8 mouse cellular contexts compared by ENCODE assay signal in genomic region chr6:120822937-120823614, GRCm38 (mm10). TPM values are rescaled to one million over a fixed set of nuclear protein-coding genes. Genes with fewer than 3 reads are reported as not detected.
DNase-seq lines count a peak whose midpoint lies in the region; ATAC-seq and TF ChIP-seq lines count a peak whose summit lies in the region.

No protein-coding gene starts in this region.

- no peak for TF ChIP-seq POLR2A in limb, embryonic 14.5 days (IDR thresholded peaks at IDR 0.05; ENCODE audit: borderline replicate concordance, extremely low read depth, insufficient read depth, insufficient read length)

- H3K36me3 ChIP-seq in heart, embryonic 16.5 days (ENCODE audit: control insufficient read depth, insufficient read depth), result peaks cover 6% of the 10 kb centered on the region
- H3K36me3 ChIP-seq in limb, embryonic 14.5 days (ENCODE audit: control insufficient read depth, insufficient read depth, low read length), result peaks cover 10% of the 10 kb centered on the region
- H3K36me3 ChIP-seq in neural tube, embryonic 14.5 days (ENCODE audit: control insufficient read depth, insufficient read depth, low read length), result peaks cover 5% of the 10 kb centered on the region; the same call in 1 of the 2 replicates

- H3K9me3 ChIP-seq in heart, embryonic 16.5 days (replicated peaks; ENCODE audit: control insufficient read depth, low read length), result no peaks in the 10 kb centered on the region
- H3K9me3 ChIP-seq in limb, embryonic 14.5 days (ENCODE audit: control insufficient read depth, low read length), result no peaks in the 10 kb centered on the region
- H3K9me3 ChIP-seq in neural tube, embryonic 14.5 days (ENCODE audit: control insufficient read depth, low read length), result no peaks in the 10 kb centered on the region

- no peak for ATAC-seq in heart, embryonic 16.5 days (replicated peaks; ENCODE audit: extremely low read depth, insufficient read depth, low FRiP score)
- no peak; the same call in 1 of the 2 replicates for ATAC-seq in limb, embryonic 14.5 days (ENCODE audit: low FRiP score, low read depth)
- peak; percentile 59 for ATAC-seq in neural tube, embryonic 14.5 days (ENCODE audit: low read depth)

- no peak for DNase-seq in left cerebral cortex, adult 2 months (ENCODE audit: extremely low spot score in 1 of 2, low spot score in 2 of 2)
- DNase-seq in left cerebral cortex, postnatal 14 days (ENCODE audit: low spot score in 2 of 2), result no peak
- DNase-seq in limb, embryonic 14.5 days (ENCODE audit: low spot score), result no peak
- DNase-seq in layer of hippocampus, adult 9-10 months (ENCODE audit: low spot score), result no peak
- DNase-seq in adrenal gland, postnatal 10 days, result no peak

- peak overlapping the region; percentile 76 for H3K27ac ChIP-seq in left cerebral cortex, adult 2 months
- peak overlapping the region; percentile 69 for H3K27ac ChIP-seq in brown adipose tissue, adult 24 weeks (replicated peaks; ENCODE audit: low read depth, low read length)
- H3K27ac ChIP-seq in heart, embryonic 16.5 days (ENCODE audit: low read length), result peak overlapping the region; percentile 87
- 0 out of 2 replicates have a peak overlapping the region, but pooled peaks have one; percentile 78 for H3K27ac ChIP-seq in limb, embryonic 14.5 days (replicated peaks; ENCODE audit: low read depth, low read length)
- H3K27ac ChIP-seq in neural tube, embryonic 14.5 days (ENCODE audit: low read depth, low read length), result 0 out of 2 replicates have a peak overlapping the region, but pooled peaks have one; percentile 2

- H3K9ac ChIP-seq in heart, embryonic 16.5 days (ENCODE audit: low read length), result no peak overlapping the region
- no peak overlapping the region for H3K9ac ChIP-seq in limb, embryonic 14.5 days (ENCODE audit: low read depth, low read length, severe bottlenecking)
- H3K9ac ChIP-seq in neural tube, embryonic 14.5 days (replicated peaks; ENCODE audit: low read depth, low read length), result no peak overlapping the region

- peaks cover 11% of the 10 kb centered on the region for H3K4me1 ChIP-seq in brown adipose tissue, adult 24 weeks (ENCODE audit: control insufficient read depth, insufficient read depth, insufficient read length, low read length)
- peaks cover 16% of the 10 kb centered on the region for H3K4me1 ChIP-seq in heart, embryonic 16.5 days (ENCODE audit: control insufficient read depth, insufficient read depth, low read length)
- H3K4me1 ChIP-seq in limb, embryonic 14.5 days (ENCODE audit: control insufficient read depth, insufficient read depth, low read length), result 0 out of 2 replicates have a peak, but pooled peaks cover 5% of the 10 kb centered on the region
- peaks cover 6% of the 10 kb centered on the region; the same call in 1 of the 2 replicates for H3K4me1 ChIP-seq in neural tube, embryonic 14.5 days (ENCODE audit: control insufficient read depth, insufficient read depth, low read length)

- TF ChIP-seq CTCF in left cerebral cortex, adult 2 months (IDR thresholded peaks at IDR 0.05), result no peak; the same call in none of the 2 replicates

- H3K27me3 ChIP-seq in heart, embryonic 16.5 days (ENCODE audit: control insufficient read depth, insufficient read depth, low read length), result no peaks in the 10 kb centered on the region
- H3K27me3 ChIP-seq in limb, embryonic 14.5 days (ENCODE audit: control insufficient read depth, insufficient read depth, low read length), result no peaks in the 10 kb centered on the region
- H3K27me3 ChIP-seq in neural tube, embryonic 14.5 days (ENCODE audit: control insufficient read depth, insufficient read depth, low read length), result no peaks in the 10 kb centered on the region

- peak overlapping the region; percentile 44 for H3K4me2 ChIP-seq in heart, embryonic 16.5 days (ENCODE audit: low read depth, low read length)
- H3K4me2 ChIP-seq in limb, embryonic 14.5 days (replicated peaks; ENCODE audit: low read depth, low read length, severe bottlenecking), result peak overlapping the region; percentile 39
- peak overlapping the region; percentile 76 for H3K4me2 ChIP-seq in neural tube, embryonic 14.5 days (ENCODE audit: low read depth, low read length)

- 66% methylated on average over 10 of the region's 10 CpGs for WGBS in heart, embryonic 16.5 days
- 72% methylated on average over 10 of the region's 10 CpGs for WGBS in limb, embryonic 14.5 days
- 70% methylated on average over 10 of the region's 10 CpGs for WGBS in neural tube, embryonic 14.5 days

- peak overlapping the region; percentile 86 for H3K4me3 ChIP-seq in left cerebral cortex, adult 2 months
- peak overlapping the region; percentile 4; the same call in 1 of the 2 replicates for H3K4me3 ChIP-seq in brown adipose tissue, adult 24 weeks (ENCODE audit: insufficient read depth, low read depth, low read length)
- H3K4me3 ChIP-seq in heart, embryonic 16.5 days (ENCODE audit: low read length), result peak overlapping the region; percentile 72
- peak overlapping the region; percentile 98 for H3K4me3 ChIP-seq in limb, embryonic 14.5 days (replicated peaks; ENCODE audit: low read length)
- peak overlapping the region; percentile 92 for H3K4me3 ChIP-seq in neural tube, embryonic 14.5 days (ENCODE audit: low read depth, low read length)

- intact Hi-C loops in left cerebral cortex, adult 2 months (cut with DNase I), result loop anchor here (1.0 kb wide), 1 partner anchor 13 kb away; the partner anchor contains the start of gene Bcl2l13
- intact Hi-C loops in left cerebral cortex, postnatal 14 days (cut with DNase I), result no loop called here

RNA-seq across cellular contexts. Expression of gene Atp6v1e1, which starts 0.5 kb away (rescaled TPM):
- total RNA-seq in left cerebral cortex, adult 2 months (2021), result 100 to 1,000 TPM; 519 to 532 TPM
- 100 to 1,000 TPM; 515 to 524 TPM for total RNA-seq in left cerebral cortex, postnatal 14 days (2021)
- 200 and 349 TPM in 2 replicates for polyA plus RNA-seq in brown adipose tissue, adult 24 weeks (2012; ENCODE audit: insufficient read depth, insufficient read length, missing spikeins)
- polyA plus RNA-seq in heart, embryonic 16.5 days (2015; fragmentation: Nextera tagmentation; extraction: Ambion mirVana), result 138 and 146 TPM in 2 replicates
- polyA plus RNA-seq in limb, embryonic 14.5 days (2012; rRNA removed), result 68.8 and 75.7 TPM in 2 replicates
- 114 and 115 TPM in 2 replicates for polyA plus RNA-seq in limb, embryonic 14.5 days (2014; fragmentation: Nextera tagmentation; extraction: Ambion mirVana)
- polyA plus RNA-seq in neural tube, embryonic 14.5 days (2014; fragmentation: Nextera tagmentation; extraction: Ambion mirVana), result 316 and 335 TPM in 2 replicates
- total RNA-seq in adrenal gland, postnatal 10 days (2021), result 100 to 1,000 TPM; 225 to 226 TPM

RNA-seq across cellular contexts. Expression of gene Bcl2l13, which starts 12.9 kb away (rescaled TPM):
- total RNA-seq in left cerebral cortex, adult 2 months (2021), result 10 to 100 TPM; 44.0 to 51.4 TPM
- 10 to 100 TPM; 41.8 to 44.5 TPM for total RNA-seq in left cerebral cortex, postnatal 14 days (2021)
- polyA plus RNA-seq in brown adipose tissue, adult 24 weeks (2012; ENCODE audit: insufficient read depth, insufficient read length, missing spikeins), result 56.4 and 68.8 TPM in 2 replicates
- 26.1 and 32.2 TPM in 2 replicates for polyA plus RNA-seq in heart, embryonic 16.5 days (2015; fragmentation: Nextera tagmentation; extraction: Ambion mirVana)
- polyA plus RNA-seq in limb, embryonic 14.5 days (2012; rRNA removed), result 23.7 and 28.1 TPM in 2 replicates
- 27.4 and 29.1 TPM in 2 replicates for polyA plus RNA-seq in limb, embryonic 14.5 days (2014; fragmentation: Nextera tagmentation; extraction: Ambion mirVana)
- 22.3 and 27.5 TPM in 2 replicates for polyA plus RNA-seq in neural tube, embryonic 14.5 days (2014; fragmentation: Nextera tagmentation; extraction: Ambion mirVana)
- 10 to 100 TPM; 91.5 to 95.8 TPM for total RNA-seq in adrenal gland, postnatal 10 days (2021)

RNA-seq across cellular contexts. Expression of gene Slc25a18, which starts 49.7 kb away (rescaled TPM):
- total RNA-seq in left cerebral cortex, adult 2 months (2021), result 10 to 100 TPM; 65.3 to 75.6 TPM
- 10 to 100 TPM; 46.9 to 50.1 TPM for total RNA-seq in left cerebral cortex, postnatal 14 days (2021)
- polyA plus RNA-seq in brown adipose tissue, adult 24 weeks (2012; ENCODE audit: insufficient read depth, insufficient read length, missing spikeins), result not detected in 2 replicates
- polyA plus RNA-seq in heart, embryonic 16.5 days (2015; fragmentation: Nextera tagmentation; extraction: Ambion mirVana), result 0.14 and 0.20 TPM in 2 replicates
- 0.64 and 0.72 TPM in 2 replicates for polyA plus RNA-seq in limb, embryonic 14.5 days (2012; rRNA removed)
- 0.96 and 1.1 TPM in 2 replicates for polyA plus RNA-seq in limb, embryonic 14.5 days (2014; fragmentation: Nextera tagmentation; extraction: Ambion mirVana)
- polyA plus RNA-seq in neural tube, embryonic 14.5 days (2014; fragmentation: Nextera tagmentation; extraction: Ambion mirVana), result 17.2 and 29.1 TPM in 2 replicates
- total RNA-seq in adrenal gland, postnatal 10 days (2021), result under 1 TPM; 0.75 to 0.91 TPM

Comparison
In these comparisons a context has a peak if more than half of its experiments do, and no peak if none do; other contexts are left out.
1. H3K27ac ChIP-seq: peak in every context shown above with its lines; median percentile 87 in heart, embryonic 16.5 days; 78 in limb, embryonic 14.5 days; 76 in left cerebral cortex, adult 2 months; 69 in brown adipose tissue, adult 24 weeks; 2 in neural tube, embryonic 14.5 days.
2. H3K4me3 ChIP-seq: peak in every context shown above with its lines; median percentile 98 in limb, embryonic 14.5 days; 92 in neural tube, embryonic 14.5 days; 86 in left cerebral cortex, adult 2 months; 72 in heart, embryonic 16.5 days; 4 in brown adipose tissue, adult 24 weeks.